Mouse (Mus musculus) embryonic facial prominence, embryonic 10.5 days (tissue): ENCODE data around the gene Zfp266. TPM values are rescaled to one million over a fixed set of nuclear protein-coding genes. Genes with fewer than 3 reads are reported as not detected.
A peak's percentile ranks its signal among the peaks of the same experiment; 100 is the strongest.
"Not testable (repeated sequence)": the region's sequence is repeated elsewhere in the genome, so short reads cannot be mapped to it uniquely, and the experiment has no call there.

Source experiments
- DNase-seq: peaks from one replicate; pipeline ENCODE4 v3.0.0-alpha.2; 2017; ENCODE audit warnings: low spot score
- H3K27ac ChIP-seq: fragments of 300-500 bp; sonication (generic); replicated peaks from 2 replicates; pipeline ENCODE4 v1.5.1; 2016; ENCODE audit warnings: mild to moderate bottlenecking
- H3K27me3 ChIP-seq: fragments of 300-500 bp; sonication (generic); replicated peaks from 2 replicates; pipeline ENCODE4 v1.6.1; 2016; ENCODE audit warnings: low read depth, mild to moderate bottlenecking; ENCODE audit not compliant: poor library complexity, severe bottlenecking
- H3K36me3 ChIP-seq: fragments of 300-500 bp; sonication (generic); replicated peaks from 2 replicates; pipeline ENCODE4 v1.6.1; 2016; ENCODE audit warnings: mild to moderate bottlenecking, moderate library complexity
- H3K4me1 ChIP-seq: fragments of 300-500 bp; sonication (generic); 2 replicates; pipeline ENCODE4 v1.6.1; 2016
- H3K4me3 ChIP-seq: fragments of 300-500 bp; sonication (generic); 2 replicates; pipeline ENCODE4 v1.5.1; 2016; ENCODE audit warnings: mild to moderate bottlenecking, moderate library complexity
- H3K9me3 ChIP-seq: fragments of 300-500 bp; sonication (generic); 2 replicates; pipeline ENCODE4 v1.6.1; 2016; ENCODE audit warnings: mild to moderate bottlenecking
- WGBS: fragments of 180-500 bp; shearing (Covaris S2); methylation state at CpG from one replicate; pipeline ENCODE4 v1.1.7; 2016; 5-methylcytosine and 5-hydroxymethylcytosine counted together
- polyA plus RNA-seq: library from polyadenylated mRNA; unstranded; fragments of >200 nt; fragmentation: Nextera tagmentation; extraction: Ambion mirVana; gene quantifications from 2 replicates; pipeline ENCODE4 v1.2.1, GENCODE M21; 2016

The Zfp266 gene
- 146 and 152 TPM in 2 replicates for polyA plus RNA-seq

- peaks cover 20% of the 10 kb centered on the region for H3K4me1 ChIP-seq
- peak; percentile 93 for DNase-seq
- peaks cover 30% of the 10 kb centered on the region for H3K36me3 ChIP-seq
- H3K4me3 ChIP-seq, result peak within 1 kb of the TSS; percentile 95
- H3K9me3 ChIP-seq, result no peaks in the 10 kb centered on the region
- H3K27ac ChIP-seq, result peak within 1 kb of the TSS; percentile 99
- no peaks in the 10 kb centered on the region for H3K27me3 ChIP-seq
- under 1% methylated on average over 46 of the region's 46 CpGs for WGBS
These were observed at the start of gene Zfp266 for GRCm38 (mm10) chr9:20521306-20521957. Zfp266 (minus strand) TSS chr9:20521417.

DNA sequence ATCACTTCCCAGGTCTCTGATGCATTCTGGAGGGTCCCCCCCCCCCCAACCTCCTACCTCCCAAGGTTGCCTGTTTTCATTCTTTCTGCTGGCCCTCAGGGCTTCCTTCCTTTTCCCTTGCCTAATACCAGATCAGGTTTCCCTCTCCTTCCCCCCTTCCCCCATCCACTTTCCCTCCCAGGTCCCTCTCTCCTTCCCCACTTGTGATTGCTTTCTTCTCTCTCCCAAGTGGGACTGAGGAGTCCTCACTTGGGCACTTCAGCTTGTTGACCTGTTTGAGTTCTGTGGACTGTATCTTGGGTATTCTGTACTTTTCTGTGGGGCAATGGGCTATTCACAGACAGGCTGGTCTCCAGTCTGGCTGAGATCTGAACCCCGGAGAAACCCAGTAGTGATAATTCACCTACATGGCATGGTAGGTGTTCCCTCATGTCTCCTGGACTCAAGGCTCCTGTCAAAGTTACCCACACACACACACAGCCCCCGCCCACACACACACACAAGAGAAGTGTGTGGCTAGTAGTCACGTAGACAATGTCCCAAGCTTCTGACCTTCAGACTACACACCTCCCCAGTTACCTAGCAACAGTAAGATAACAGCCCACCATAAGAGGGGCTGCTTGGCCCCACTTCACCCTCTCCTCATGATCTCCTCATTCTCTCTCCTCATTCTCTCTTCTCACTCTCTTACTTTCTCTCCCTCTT is 44.3 kb upstream of the Zfp266 start:
- not testable (repeated sequence) for H3K9me3 ChIP-seq, H3K4me1 ChIP-seq, H3K36me3 ChIP-seq, H3K27me3 ChIP-seq, H3K27ac ChIP-seq, DNase-seq, H3K4me3 ChIP-seq
- 82% methylated on average over 3 of the region's 3 CpGs for WGBS

DNA sequence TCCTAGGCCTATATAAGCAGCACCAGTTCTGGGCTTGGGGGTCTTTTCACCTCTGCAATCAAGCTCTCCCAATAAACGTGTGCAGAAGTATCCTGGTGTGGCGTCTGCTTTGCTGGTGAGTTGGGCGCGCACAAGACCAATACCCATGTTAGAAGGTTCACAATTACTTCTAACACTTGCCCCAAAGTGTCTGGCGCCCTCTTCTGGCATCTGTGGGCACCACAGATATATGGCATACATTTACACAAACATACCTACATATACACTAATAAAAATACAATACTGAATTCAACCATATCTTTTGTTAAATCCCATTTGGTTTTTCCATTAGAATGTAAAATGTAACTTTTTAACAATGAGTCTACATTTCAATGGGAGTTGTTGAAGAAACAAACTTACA is 41.0 kb upstream of the Zfp266 start:
- H3K9me3 ChIP-seq, result peaks cover 8% of the 10 kb centered on the region
- no peaks in the 10 kb centered on the region for H3K36me3 ChIP-seq
- WGBS, result 87% methylated on average over 5 of the region's 5 CpGs
- H3K27me3 ChIP-seq, result no peaks in the 10 kb centered on the region
- no peak for DNase-seq
- H3K4me1 ChIP-seq, result no peaks in the 10 kb centered on the region
- H3K4me3 ChIP-seq, result no peak overlapping the region
- H3K27ac ChIP-seq, result no peak overlapping the region

DNA sequence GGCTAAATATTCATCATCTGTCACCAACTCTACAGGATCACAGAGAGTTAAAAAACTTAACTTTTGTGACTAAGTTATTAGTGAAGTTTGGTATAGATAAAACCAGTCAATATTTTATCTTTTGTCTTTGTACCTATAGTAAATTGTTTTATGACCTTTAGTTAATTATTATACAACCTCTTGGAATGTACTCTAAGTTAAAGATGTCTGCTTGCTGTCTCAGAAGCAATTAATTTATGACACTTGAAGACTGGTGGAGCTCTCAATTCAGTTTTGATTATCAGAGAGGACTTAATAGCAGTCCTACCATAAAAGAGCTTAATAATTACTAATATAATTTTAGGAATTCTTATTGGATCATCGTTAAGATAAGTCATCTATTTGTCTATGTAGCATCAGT is 31.5 kb upstream of the Zfp266 start:
- no peak overlapping the region for H3K27ac ChIP-seq
- WGBS, result 78% methylated on average over 1 of the region's 1 CpGs

GRCm38 (mm10) chr9:20551781-20552275 is 30.6 kb upstream of the Zfp266 start:
- no peaks in the 10 kb centered on the region for H3K36me3 ChIP-seq
- 59% methylated on average over 5 of the region's 5 CpGs for WGBS
- no peak for DNase-seq
- H3K27ac ChIP-seq, result no peak overlapping the region
- no peaks in the 10 kb centered on the region for H3K4me1 ChIP-seq
- no peak overlapping the region for H3K4me3 ChIP-seq
- no peaks in the 10 kb centered on the region for H3K9me3 ChIP-seq
- no peaks in the 10 kb centered on the region for H3K27me3 ChIP-seq

More for the DNA sequence above, 31.5 kb upstream of the Zfp266 start:
- DNase-seq, result no peak
- no peaks in the 10 kb centered on the region for H3K4me1 ChIP-seq
- H3K9me3 ChIP-seq, result no peaks in the 10 kb centered on the region
- no peaks in the 10 kb centered on the region for H3K27me3 ChIP-seq
- no peak overlapping the region for H3K4me3 ChIP-seq
- no peaks in the 10 kb centered on the region for H3K36me3 ChIP-seq

DNA sequence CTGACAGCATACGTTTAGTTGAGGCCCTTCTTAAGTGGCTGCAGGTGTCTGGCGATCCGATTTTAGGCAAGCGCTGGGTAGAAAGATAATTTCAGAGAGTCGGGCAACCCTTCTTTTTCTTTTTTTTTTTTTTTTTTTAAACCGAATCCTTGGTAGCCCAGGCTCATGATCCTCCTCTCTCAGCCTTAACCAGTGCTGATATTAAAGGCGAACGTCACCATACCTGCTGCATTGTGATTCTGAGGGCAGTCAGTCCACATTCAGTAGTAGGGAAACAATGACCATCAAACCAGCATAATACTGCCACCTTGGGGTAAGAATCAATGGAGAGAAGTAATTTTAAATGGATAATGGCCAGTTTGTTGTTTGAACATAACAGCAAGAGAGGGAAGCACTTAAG is 23.9 kb upstream of the Zfp266 start:
- Histone ChIP-seq H3K27ac (peak overlapping the region; percentile 92), H3K4me3 (peak overlapping the region; percentile 61), H3K4me1 (peaks cover 19% of the 10 kb centered on the region), H3K36me3 (no peaks in the 10 kb centered on the region), H3K9me3 (no peaks in the 10 kb centered on the region), H3K27me3 (0 out of 2 replicates have a peak, but pooled peaks cover 9% of the 10 kb centered on the region)
- DNase-seq, result peak; percentile 10
- 24% methylated on average over 8 of the region's 8 CpGs for WGBS

- 3% methylated on average over 43 of the region's 43 CpGs for WGBS
- DNase-seq, result peak; percentile 96
- H3K4me1 ChIP-seq, result peaks cover 19% of the 10 kb centered on the region
- H3K4me3 ChIP-seq, result peak overlapping the region; percentile 61
- no peaks in the 10 kb centered on the region for H3K36me3 ChIP-seq
- 0 out of 2 replicates have a peak, but pooled peaks cover 9% of the 10 kb centered on the region for H3K27me3 ChIP-seq
- H3K27ac ChIP-seq, result peak overlapping the region; percentile 92
- no peaks in the 10 kb centered on the region for H3K9me3 ChIP-seq
These were observed 23.0 kb upstream of the Zfp266 start for GRCm38 (mm10) chr9:20544070-20544821.

DNA sequence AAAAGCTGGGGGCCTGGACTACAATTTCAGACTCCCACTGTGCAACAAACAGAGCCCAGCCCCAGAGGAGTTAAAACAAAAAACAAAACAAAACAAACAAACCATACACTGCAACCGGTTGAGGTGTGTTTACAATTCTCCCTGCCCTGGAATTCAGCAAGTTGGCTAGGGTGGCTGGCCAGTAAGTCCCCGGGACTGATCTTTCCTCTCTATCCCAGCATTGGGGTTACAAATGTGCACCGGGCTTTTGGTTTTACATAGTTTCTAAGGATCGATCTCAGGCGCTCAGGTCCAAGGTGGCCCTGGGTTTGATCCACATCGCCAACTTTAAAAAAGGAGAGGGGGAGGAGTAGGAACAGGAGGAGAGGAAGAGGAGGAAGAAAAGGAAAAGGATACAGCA is 22.3 kb upstream of the Zfp266 start:
- WGBS, result 27% methylated on average over 6 of the region's 6 CpGs
- 0 out of 2 replicates have a peak, but pooled peaks cover 9% of the 10 kb centered on the region for H3K27me3 ChIP-seq
- peak; percentile 13 for DNase-seq
- H3K4me3 ChIP-seq, result peak overlapping the region; percentile 61
- H3K4me1 ChIP-seq, result peaks cover 19% of the 10 kb centered on the region
- H3K27ac ChIP-seq, result peak overlapping the region; percentile 92
- H3K9me3 ChIP-seq, result no peaks in the 10 kb centered on the region
- H3K36me3 ChIP-seq, result no peaks in the 10 kb centered on the region

GRCm38 (mm10) chr9:20536598-20536997 is 15.4 kb upstream of the Zfp266 start:
- WGBS, result 88% methylated on average over 2 of the region's 2 CpGs
- no peak for DNase-seq
- Histone ChIP-seq H3K4me3 (no peak overlapping the region), H3K27me3 (no peaks in the 10 kb centered on the region), H3K36me3 (no peaks in the 10 kb centered on the region), H3K4me1 (no peaks in the 10 kb centered on the region), H3K27ac (no peak overlapping the region), H3K9me3 (no peaks in the 10 kb centered on the region)

GRCm38 (mm10) chr9:20534326-20534926 is 13.2 kb upstream of the Zfp266 start:
- no peaks in the 10 kb centered on the region for H3K9me3 ChIP-seq
- H3K4me3 ChIP-seq, result no peak overlapping the region
- WGBS, result 80% methylated on average over 8 of the region's 8 CpGs
- no peak overlapping the region for H3K27ac ChIP-seq
- no peaks in the 10 kb centered on the region for H3K36me3 ChIP-seq
- DNase-seq, result no peak
- H3K27me3 ChIP-seq, result no peaks in the 10 kb centered on the region
- no peaks in the 10 kb centered on the region for H3K4me1 ChIP-seq

GRCm38 (mm10) chr9:20520531-20521210 is 546 bp downstream of the Zfp266 start:
- no peaks in the 10 kb centered on the region for H3K27me3 ChIP-seq
- peak; percentile 18 for DNase-seq
- peak overlapping the region; percentile 99 for H3K27ac ChIP-seq
- WGBS, result under 1% methylated on average over 17 of the region's 17 CpGs
- peak overlapping the region; percentile 95 for H3K4me3 ChIP-seq
- no peaks in the 10 kb centered on the region for H3K9me3 ChIP-seq
- H3K4me1 ChIP-seq, result peaks cover 20% of the 10 kb centered on the region
- H3K36me3 ChIP-seq, result peaks cover 37% of the 10 kb centered on the region

- Histone ChIP-seq H3K27me3 (no peaks in the 10 kb centered on the region), H3K4me1 (peaks cover 25% of the 10 kb centered on the region), H3K36me3 (peaks cover 45% of the 10 kb centered on the region), H3K27ac (peak overlapping the region; percentile 99), H3K9me3 (no peaks in the 10 kb centered on the region), H3K4me3 (peak overlapping the region; percentile 95)
- DNase-seq, result peak; percentile 38
- WGBS, result 11% methylated on average over 4 of the region's 4 CpGs
These were observed 1.3 kb downstream of the Zfp266 start for GRCm38 (mm10) chr9:20519949-20520348.
